Mouse (Mus musculus): ENCODE data around the gene Ptpre. TPM values are rescaled to one million over a fixed set of nuclear protein-coding genes. Genes with fewer than 3 reads are reported as not detected.
A peak's percentile ranks its signal among the peaks of the same experiment; 100 is the strongest.

Gene Ptpre
- total and polyA plus RNA-seq, 3 experiments: 2.3 to 6.9 (median 3.7) TPM

- in situ Hi-C loops (cut with MboI; ENCODE audit: low pct_ligation_motif_present, low pct_unique_long_range_greater_than_20kb, low sequenced_read_pairs): no loop called here
- Histone ChIP-seq H3K27ac (ENCODE audit: insufficient read depth, low read depth) (no peak overlapping the region), H3K9ac (ENCODE audit: insufficient read depth, low read depth) (no peak overlapping the region), H3K27me3 (replicated peaks) (no peaks in the 10 kb centered on the region), H3K9me3 (replicated peaks; ENCODE audit: low read length) (no peaks in the 10 kb centered on the region), H3K4me2 (ENCODE audit: insufficient read depth, low read depth, poor library complexity, severe bottlenecking) (no peak overlapping the region), H3K4me3 (replicated peaks in 1 of 3; ENCODE audit: low read depth in 2 of 3, low read length in 2 of 3, poor library complexity in 1 of 3) (no peak overlapping the region), H3K79me2 (replicated peaks; ENCODE audit: control insufficient read depth, extremely low read depth, insufficient read depth, poor library complexity, severe bottlenecking) (no peaks in the 10 kb centered on the region), H3K4me1 (ENCODE audit: control insufficient read depth in 1 of 2, insufficient read depth in 2 of 2) (peaks cover 6 to 13% of the 10 kb centered on the region in 2 experiments), H3K36me3 (replicated peaks in 1 of 2; ENCODE audit: control insufficient read depth in 1 of 2, insufficient read depth in 1 of 2, low read length in 1 of 2) (no peaks in the 10 kb centered on the region)
- no peak for TF ChIP-seq USF1 (IDR thresholded peaks at IDR 0.05; ENCODE audit: low read depth, low read length)
- no peak for TF ChIP-seq PAX5 (IDR thresholded peaks at IDR 0.05; ENCODE audit: low read length)
- TF ChIP-seq MAX (IDR thresholded peaks at IDR 0.05; ENCODE audit: low read length): 0 out of 2 replicates have a peak, but pooled peaks have one; percentile 5
- TF ChIP-seq ETS1 (conservative IDR thresholded peaks at IDR 0.05; ENCODE audit: low read depth, low read length): no peak
- no peak for TF ChIP-seq GABPA (IDR thresholded peaks at IDR 0.05; ENCODE audit: insufficient replicate concordance, low read depth, low read length)
- no peak for DNase-seq (ENCODE audit: extremely low read depth)
- dilution Hi-C loops (cut with MboI; ENCODE audit: extremely low pct_ligation_motif_present, extremely low pct_unique_long_range_greater_than_20kb, low sequenced_read_pairs): no loop called here
Observed at GRCm38 (mm10) chr7:135581128-135581527, 43.8 kb downstream of the Ptpre start.

- TF ChIP-seq CTCF (conservative IDR thresholded peaks at IDR 0.05 in 1 of 2, IDR thresholded peaks at IDR 0.05 in 1 of 2; ENCODE audit: low read depth in 2 of 2, low read length in 2 of 2): peak in 1 of 2 experiments; percentile 50; a peak in 2 of 4 replicates
- TF ChIP-seq SMC3 (IDR thresholded peaks at IDR 0.05; ENCODE audit: low read depth, low read length): peak; percentile 52
- no peak for TF ChIP-seq UBTF (IDR thresholded peaks at IDR 0.05; ENCODE audit: low read depth, low read length)
- TF ChIP-seq MAX (IDR thresholded peaks at IDR 0.05; ENCODE audit: low read length): no peak
- TF ChIP-seq RAD21 (IDR thresholded peaks at IDR 0.05; ENCODE audit: low read depth, low read length): peak; percentile 41
- no peaks in the 10 kb centered on the region for H3K79me2 ChIP-seq (replicated peaks; ENCODE audit: control insufficient read depth, extremely low read depth, insufficient read depth, poor library complexity, severe bottlenecking)
- H3K9ac ChIP-seq (ENCODE audit: insufficient read depth, low read depth): no peak overlapping the region
- H3K27me3 ChIP-seq (replicated peaks): no peaks in the 10 kb centered on the region
- no peaks in the 10 kb centered on the region for H3K36me3 ChIP-seq (replicated peaks in 1 of 2; ENCODE audit: control insufficient read depth in 1 of 2, insufficient read depth in 1 of 2, low read length in 1 of 2)
- dilution Hi-C loops (cut with MboI; ENCODE audit: extremely low pct_ligation_motif_present, extremely low pct_unique_long_range_greater_than_20kb, low sequenced_read_pairs): no loop called here
- DNase-seq (ENCODE audit: extremely low read depth): no peak
- peaks cover 21 to 41% of the 10 kb centered on the region in 2 experiments for H3K4me1 ChIP-seq (ENCODE audit: control insufficient read depth in 1 of 2, insufficient read depth in 2 of 2)
- H3K4me2 ChIP-seq (ENCODE audit: insufficient read depth, low read depth, poor library complexity, severe bottlenecking): no peak overlapping the region
- no peak overlapping the region for H3K27ac ChIP-seq (ENCODE audit: insufficient read depth, low read depth)
- no peak overlapping the region for H3K4me3 ChIP-seq (replicated peaks in 1 of 3; ENCODE audit: low read depth in 2 of 3, low read length in 2 of 3, poor library complexity in 1 of 3)
- H3K9me3 ChIP-seq (replicated peaks; ENCODE audit: low read length): no peaks in the 10 kb centered on the region
- in situ Hi-C loops (cut with MboI; ENCODE audit: low pct_ligation_motif_present, low pct_unique_long_range_greater_than_20kb, low sequenced_read_pairs): no loop called here
Observed at GRCm38 (mm10) chr7:135585125-135585687, 47.9 kb downstream of the Ptpre start.

- Histone ChIP-seq H3K4me2 (ENCODE audit: insufficient read depth, low read depth, poor library complexity, severe bottlenecking) (no peak overlapping the region), H3K27ac (ENCODE audit: insufficient read depth, low read depth) (no peak overlapping the region), H3K27me3 (replicated peaks) (no peaks in the 10 kb centered on the region), H3K79me2 (replicated peaks; ENCODE audit: control insufficient read depth, extremely low read depth, insufficient read depth, poor library complexity, severe bottlenecking) (no peaks in the 10 kb centered on the region), H3K9me3 (replicated peaks; ENCODE audit: low read length) (no peaks in the 10 kb centered on the region), H3K4me1 (ENCODE audit: control insufficient read depth in 1 of 2, insufficient read depth in 2 of 2) (peaks cover 15 to 29% of the 10 kb centered on the region in 2 experiments), H3K36me3 (replicated peaks in 1 of 2; ENCODE audit: control insufficient read depth in 1 of 2, insufficient read depth in 1 of 2, low read length in 1 of 2) (no peaks in the 10 kb centered on the region), H3K4me3 (replicated peaks in 1 of 3; ENCODE audit: low read depth in 2 of 3, low read length in 2 of 3, poor library complexity in 1 of 3) (no peak overlapping the region), H3K9ac (ENCODE audit: insufficient read depth, low read depth) (no peak overlapping the region)
- DNase-seq (ENCODE audit: extremely low read depth): no peak
- dilution Hi-C loops (cut with MboI; ENCODE audit: extremely low pct_ligation_motif_present, extremely low pct_unique_long_range_greater_than_20kb, low sequenced_read_pairs): no loop called here
- TF ChIP-seq PAX5 (IDR thresholded peaks at IDR 0.05; ENCODE audit: low read length): no peak
- no peak for TF ChIP-seq UBTF (IDR thresholded peaks at IDR 0.05; ENCODE audit: low read depth, low read length)
- TF ChIP-seq JUN (IDR thresholded peaks at IDR 0.05; ENCODE audit: insufficient read depth, low read depth, low read length): no peak
- in situ Hi-C loops (cut with MboI; ENCODE audit: low pct_ligation_motif_present, low pct_unique_long_range_greater_than_20kb, low sequenced_read_pairs): no loop called here
Observed at GRCm38 (mm10) chr7:135586402-135586801, 49.1 kb downstream of the Ptpre start.
